Mouse (Mus musculus): Measurements from ENCODE around the gene Pip5k1c. TPM values are rescaled to one million over a fixed set of nuclear protein-coding genes. Genes with fewer than 3 reads are reported as not detected.

The Pip5k1c gene
- polyA plus RNA-seq, 1 experiment: 326 TPM

DNA sequence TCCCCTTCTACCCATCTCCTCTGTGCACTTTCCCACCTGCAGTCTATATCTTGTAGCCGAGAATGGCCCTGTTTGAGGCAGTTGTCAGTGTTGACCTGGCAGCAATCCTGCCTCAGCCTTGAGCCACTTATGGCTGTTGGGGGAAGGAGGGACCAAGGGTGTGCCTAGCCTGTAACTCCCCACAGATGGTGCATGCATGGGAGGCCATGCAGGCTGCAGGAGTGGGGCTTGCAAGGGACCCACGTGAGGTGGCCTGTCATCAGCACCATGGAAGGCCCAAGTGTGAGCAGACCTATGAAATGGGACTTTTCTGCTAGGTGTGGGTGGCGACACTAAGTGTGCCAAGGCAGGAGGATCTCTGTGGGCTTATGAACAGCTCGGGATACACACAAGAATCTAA is 72.3 kb downstream of the Pip5k1c start:
- DNase-seq (ENCODE audit: extremely low spot score in 1 of 2, low spot score in 1 of 2): peak in 1 of 2 experiments; percentile 54

GRCm38 (mm10) chr10:81365672-81366476 is 73.1 kb downstream of the Pip5k1c start, which contains the start of gene 4930404N11Rik:
4930404N11Rik (minus strand) TSS chr10:81365816.
- no peak for DNase-seq (ENCODE audit: extremely low spot score in 1 of 2, low spot score in 1 of 2)

- DNase-seq (ENCODE audit: extremely low spot score in 1 of 2, low spot score in 1 of 2): no peak
Observed at GRCm38 (mm10) chr10:81366477-81367206, 73.9 kb downstream of the Pip5k1c start.

DNA sequence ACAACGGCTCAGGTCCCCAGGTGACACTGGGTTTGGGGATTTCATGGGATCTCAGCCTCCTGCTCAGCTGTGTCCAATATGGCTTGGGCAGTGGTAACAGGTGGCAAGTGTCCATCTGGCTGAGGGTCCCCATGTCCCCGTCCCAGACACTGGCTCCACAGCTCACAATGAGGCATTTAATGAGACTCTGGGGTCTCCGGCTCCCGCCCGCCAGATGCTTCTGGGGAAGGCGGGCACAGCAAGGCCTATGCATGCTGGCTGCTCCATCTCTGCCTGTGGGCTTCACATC is 74.4 kb downstream of the Pip5k1c start:
- no peak for DNase-seq (ENCODE audit: extremely low spot score in 1 of 2, low spot score in 1 of 2)

Other genes with a start within 250 kb of the Pip5k1c start
- gene Sgta, start 232.8 kb upstream of the Pip5k1c start, polyA plus RNA-seq (2012; rRNA removed): 207 and 208 TPM in 2 replicates
- gene Thop1, start 222.9 kb upstream of the Pip5k1c start, polyA plus RNA-seq (2012; rRNA removed): 60.8 and 63.1 TPM in 2 replicates
- gene Creb3l3, start 194.1 kb upstream of the Pip5k1c start, polyA plus RNA-seq (2012; rRNA removed): 0.44 and 0.63 TPM in 2 replicates
- 189 and 202 TPM in 2 replicates for gene Map2k2, start 187.0 kb upstream of the Pip5k1c start, polyA plus RNA-seq (2012; rRNA removed)
- gene Zbtb7a, start 157.7 kb upstream of the Pip5k1c start, polyA plus RNA-seq (2012; rRNA removed): 45.1 and 46.0 TPM in 2 replicates
- 25.7 and 27.4 TPM in 2 replicates for gene Pias4, start 125.0 kb upstream of the Pip5k1c start, polyA plus RNA-seq (2012; rRNA removed)
- 1,035 and 1,113 TPM in 2 replicates for gene Eef2, start 116.3 kb upstream of the Pip5k1c start, polyA plus RNA-seq (2012; rRNA removed)
- 75.3 and 76.8 TPM in 2 replicates for gene Dapk3, start 110.0 kb upstream of the Pip5k1c start, polyA plus RNA-seq (2012; rRNA removed)
- not detected in 2 replicates for gene 4930442H23Rik, start 109.1 kb upstream of the Pip5k1c start, polyA plus RNA-seq (2012; rRNA removed)
- 0.18 and 0.23 TPM in 2 replicates for gene Nmrk2, start 90.9 kb upstream of the Pip5k1c start, polyA plus RNA-seq (2012; rRNA removed)
- gene Atcay, start 62.1 kb upstream of the Pip5k1c start, polyA plus RNA-seq (2012; rRNA removed): 164 and 168 TPM in 2 replicates
- 89.1 and 95.9 TPM in 2 replicates for gene Zfr2, start 59.8 kb upstream of the Pip5k1c start, polyA plus RNA-seq (2012; rRNA removed)
- 365 and 385 TPM in 2 replicates for gene Matk, start 40.0 kb upstream of the Pip5k1c start, polyA plus RNA-seq (2012; rRNA removed)
- 51.7 and 57.4 TPM in 2 replicates for gene Mrpl54, start 26.0 kb upstream of the Pip5k1c start, polyA plus RNA-seq (2012; rRNA removed)
- gene Apba3, start 26.0 kb upstream of the Pip5k1c start, polyA plus RNA-seq (2012; rRNA removed): 46.9 and 49.1 TPM in 2 replicates
- 0.34 and 0.46 TPM in 2 replicates for gene Tjp3, start 1.4 kb upstream of the Pip5k1c start, polyA plus RNA-seq (2012; rRNA removed)
- gene Cactin, start 28.1 kb downstream of the Pip5k1c start, polyA plus RNA-seq (2012; rRNA removed): 31.5 and 31.9 TPM in 2 replicates
- 2.3 and 3.3 TPM in 2 replicates for gene Tbxa2r, start 35.8 kb downstream of the Pip5k1c start, polyA plus RNA-seq (2012; rRNA removed)
- 0.96 and 1.1 TPM in 2 replicates for gene Gipc3, start 50.3 kb downstream of the Pip5k1c start, polyA plus RNA-seq (2012; rRNA removed)
- 36.3 and 40.8 TPM in 2 replicates for gene Hmg20b, start 57.5 kb downstream of the Pip5k1c start, polyA plus RNA-seq (2012; rRNA removed)
- 27.5 and 29.5 TPM in 2 replicates for gene Mfsd12, start 64.5 kb downstream of the Pip5k1c start, polyA plus RNA-seq (2012; rRNA removed)
- 0.67 and 0.68 TPM in 2 replicates for gene 4930404N11Rik, start 72.9 kb downstream of the Pip5k1c start, polyA plus RNA-seq (2012; rRNA removed)
- gene Fzr1, start 85.6 kb downstream of the Pip5k1c start, polyA plus RNA-seq (2012; rRNA removed): 66.9 and 71.6 TPM in 2 replicates
- 92.2 and 105 TPM in 2 replicates for gene Dohh, start 91.5 kb downstream of the Pip5k1c start, polyA plus RNA-seq (2012; rRNA removed)
- gene Gm48551, start 91.5 kb downstream of the Pip5k1c start, polyA plus RNA-seq (2012; rRNA removed): 6.9 and 8.9 TPM in 2 replicates
- 7.4 and 10.1 TPM in 2 replicates for gene Gm48552, start 96.0 kb downstream of the Pip5k1c start, polyA plus RNA-seq (2012; rRNA removed)
- gene Smim24, start 100.1 kb downstream of the Pip5k1c start, polyA plus RNA-seq (2012; rRNA removed): 3.6 and 4.5 TPM in 2 replicates
- 39.6 and 47.7 TPM in 2 replicates for gene Nfic, start 162.7 kb downstream of the Pip5k1c start, polyA plus RNA-seq (2012; rRNA removed)
- 345 and 388 TPM in 2 replicates for gene Celf5, start 189.7 kb downstream of the Pip5k1c start, polyA plus RNA-seq (2012; rRNA removed)
- 120 and 134 TPM in 2 replicates for gene Ncln, start 203.4 kb downstream of the Pip5k1c start, polyA plus RNA-seq (2012; rRNA removed)
- gene S1pr4, start 207.2 kb downstream of the Pip5k1c start, polyA plus RNA-seq (2012; rRNA removed): 0.94 and 1.1 TPM in 2 replicates
- 2.9 and 3.7 TPM in 2 replicates for gene Gna15, start 231.3 kb downstream of the Pip5k1c start, polyA plus RNA-seq (2012; rRNA removed)

Data from frontal cortex, adult 2 months (tissue).